Mouse (Mus musculus) right cerebral cortex, postnatal 10 days (tissue): ENCODE results near the gene Aars2.

ENCODE experiments used
- DNase-seq, 2 experiments: peaks; one replicate each; pipeline ENCODE4 v3.0.0; 2021; ENCODE audit warnings: low spot score in 2 of 2

Aars2 gene

GRCm38 (mm10) chr17:45506700-45507189 is at the start of gene Aars2:
TSS of gene Aars2 (plus strand) at chr17:45506841.
- DNase-seq = peak; percentile 95 to 96

GRCm38 (mm10) chr17:45457487-45457886 is 49.2 kb upstream of the Aars2 start:
- DNase-seq = no peak

- no peak for DNase-seq
Measured at GRCm38 (mm10) chr17:45458516-45458915, 48.1 kb upstream of the Aars2 start.

GRCm38 (mm10) chr17:45459062-45459461 is 47.6 kb upstream of the Aars2 start:
- no peak for DNase-seq

GRCm38 (mm10) chr17:45462506-45462905 is 44.1 kb upstream of the Aars2 start:
- no peak for DNase-seq

- DNase-seq = no peak
Measured at GRCm38 (mm10) chr17:45464255-45464654, 42.4 kb upstream of the Aars2 start.

- DNase-seq = no peak
Measured at GRCm38 (mm10) chr17:45466701-45467100, 39.9 kb upstream of the Aars2 start.

- no peak for DNase-seq
Measured at GRCm38 (mm10) chr17:45468302-45468701, 38.3 kb upstream of the Aars2 start.

GRCm38 (mm10) chr17:45470726-45471125 is 35.9 kb upstream of the Aars2 start:
- no peak for DNase-seq

GRCm38 (mm10) chr17:45473667-45474066 is 33.0 kb upstream of the Aars2 start:
- DNase-seq = no peak

- DNase-seq = no peak
Measured at GRCm38 (mm10) chr17:45474146-45474545, 32.5 kb upstream of the Aars2 start.

- DNase-seq = peak; percentile 92 to 95
Measured at GRCm38 (mm10) chr17:45474669-45475465, 31.8 kb upstream of the Aars2 start, which contains the start of gene Spats1. TSS of gene Spats1 (minus strand) at chr17:45475415.

- peak; percentile 81 to 92 for DNase-seq
Measured at GRCm38 (mm10) chr17:45478234-45478825, 28.3 kb upstream of the Aars2 start.

- DNase-seq = no peak
Measured at GRCm38 (mm10) chr17:45480429-45480828, 26.2 kb upstream of the Aars2 start.

GRCm38 (mm10) chr17:45485581-45485980 is 21.1 kb upstream of the Aars2 start:
- no peak for DNase-seq

- no peak for DNase-seq
Measured at GRCm38 (mm10) chr17:45487216-45487615, 19.4 kb upstream of the Aars2 start.

GRCm38 (mm10) chr17:45488321-45489254 is 18.1 kb upstream of the Aars2 start:
- DNase-seq = no peak

GRCm38 (mm10) chr17:45489736-45490135 is 16.9 kb upstream of the Aars2 start:
- DNase-seq = no peak

- DNase-seq = no peak
Measured at GRCm38 (mm10) chr17:45490532-45491154, 16.0 kb upstream of the Aars2 start.

- DNase-seq = no peak
Measured at GRCm38 (mm10) chr17:45495398-45495797, 11.2 kb upstream of the Aars2 start.

- no peak for DNase-seq
Measured at GRCm38 (mm10) chr17:45498397-45498796, 8.2 kb upstream of the Aars2 start.
